Mouse (Mus musculus) small intestine, adult 2 months (tissue): Measurements from ENCODE around the gene Pilrb1. TPM values are rescaled to one million over a fixed set of nuclear protein-coding genes. Genes with fewer than 3 reads are reported as not detected.
"Not testable (repeated sequence)": the region's sequence is repeated elsewhere in the genome, so short reads cannot be mapped to it uniquely, and the experiment has no call there.

Experiments
- H3K27ac ChIP-seq: fragments of 200-500 bp; 2 replicates; pipeline ENCODE4 v1.5.1; 2012; ENCODE audit warnings: low read depth, low read length, control low read depth, inconsistent platforms; ENCODE audit not compliant: insufficient read depth
- H3K27me3 ChIP-seq: fragments of 200-500 bp; 2 replicates; pipeline ENCODE4 v1.6.1; 2012; ENCODE audit warnings: mild to moderate bottlenecking, moderate library complexity, low read length, inconsistent platforms; ENCODE audit not compliant: control insufficient read depth, insufficient read depth
- H3K36me3 ChIP-seq: fragments of 200-500 bp; 2 replicates; pipeline ENCODE4 v1.6.1; 2012; ENCODE audit warnings: mild to moderate bottlenecking, low read length, control low read depth, inconsistent platforms; ENCODE audit not compliant: control insufficient read depth, insufficient read depth
- H3K4me1 ChIP-seq: fragments of 200-500 bp; 2 replicates; pipeline ENCODE4 v1.6.1; 2012; ENCODE audit warnings: low read length, inconsistent platforms, mixed read lengths; ENCODE audit not compliant: control insufficient read depth, insufficient read depth, insufficient read length
- H3K4me3 ChIP-seq: fragments of 200-500 bp; 2 replicates; pipeline ENCODE4 v1.5.1; 2012; ENCODE audit warnings: low read depth, mild to moderate bottlenecking, control low read depth, inconsistent platforms, low read length, moderate library complexity
- CTCF ChIP-seq: fragments of 200-500 bp; IDR thresholded peaks from 2 replicates; pipeline ENCODE4 v1.5.1; 2012; ENCODE audit warnings: low read depth, mild to moderate bottlenecking, control low read depth, inconsistent platforms, low read length, moderate library complexity, mixed read lengths; ENCODE audit not compliant: insufficient replicate concordance, insufficient read length; ENCODE audit errors: extremely low read depth
- POLR2A ChIP-seq: fragments of 200-500 bp; IDR thresholded peaks from 2 replicates; pipeline ENCODE4 v1.6.1; 2012; ENCODE audit warnings: low read depth, mild to moderate bottlenecking, control low read depth, inconsistent platforms, low read length, moderate library complexity
- WGBS: fragments of 180-500 bp; shearing (Covaris S2); methylation state at CpG from one replicate; pipeline ENCODE4 v1.1.7; 2018; 5-methylcytosine and 5-hydroxymethylcytosine counted together
- polyA plus RNA-seq: library from polyadenylated mRNA; depleted of rRNA; stranded (reverse); fragments of >200 nt; gene quantifications from 2 replicates; pipeline ENCODE4 v1.2.3, GENCODE M21; 2012; rRNA removed

Gene Pilrb1
- 4.8 and 5.4 TPM in 2 replicates for polyA plus RNA-seq

GRCm38 (mm10) chr5:137857960-137858710, at the start of gene Pilrb1:
Pilrb1 (minus strand) TSS chr5:137858106.
- 58% methylated on average over 2 of the region's 2 CpGs for WGBS
- not testable (repeated sequence) for H3K36me3 ChIP-seq, H3K27ac ChIP-seq, H3K27me3 ChIP-seq, H3K4me1 ChIP-seq
- H3K4me3 ChIP-seq = peak within 1 kb of the TSS; percentile 40

GRCm38 (mm10) chr5:137897812-137898211, 39.9 kb upstream of the Pilrb1 start:
- Histone ChIP-seq H3K27me3 (no peaks in the 10 kb centered on the region), H3K4me3 (no peak overlapping the region), H3K4me1 (no peaks in the 10 kb centered on the region), H3K27ac (no peak overlapping the region), H3K36me3 (peaks cover 66% of the 10 kb centered on the region)
- TF ChIP-seq CTCF (no peak), POLR2A (no peak)
- WGBS = 71% methylated on average over 1 of the region's 1 CpGs

GRCm38 (mm10) chr5:137892954-137893353, 35.0 kb upstream of the Pilrb1 start:
- Histone ChIP-seq H3K27ac (no peak overlapping the region), H3K4me3 (no peak overlapping the region), H3K36me3 (peaks cover 45% of the 10 kb centered on the region), H3K27me3 (no peaks in the 10 kb centered on the region), H3K4me1 (no peaks in the 10 kb centered on the region)
- TF ChIP-seq CTCF = no peak
- no peak for TF ChIP-seq POLR2A
- 38% methylated on average over 1 of the region's 1 CpGs for WGBS

GRCm38 (mm10) chr5:137887666-137888065, 29.8 kb upstream of the Pilrb1 start:
- Histone ChIP-seq H3K4me1 (no peaks in the 10 kb centered on the region), H3K27me3 (no peaks in the 10 kb centered on the region), H3K4me3 (no peak overlapping the region), H3K27ac (no peak overlapping the region), H3K36me3 (peaks cover 12% of the 10 kb centered on the region)
- 81% methylated on average over 1 of the region's 1 CpGs for WGBS
- TF ChIP-seq POLR2A = no peak

GRCm38 (mm10) chr5:137885894-137886293, 28.0 kb upstream of the Pilrb1 start:
- WGBS = 1% methylated on average over 2 of the region's 2 CpGs
- Histone ChIP-seq H3K27ac (no peak overlapping the region), H3K4me1 (no peaks in the 10 kb centered on the region), H3K36me3 (peaks cover 4% of the 10 kb centered on the region), H3K27me3 (no peaks in the 10 kb centered on the region), H3K4me3 (no peak overlapping the region)
- peak; percentile 64; the same call in 1 of the 2 replicates for TF ChIP-seq CTCF
- no peak for TF ChIP-seq POLR2A

- Histone ChIP-seq H3K27me3 (no peaks in the 10 kb centered on the region), H3K4me3 (no peak overlapping the region), H3K27ac (no peak overlapping the region), H3K36me3 (no peaks in the 10 kb centered on the region), H3K4me1 (no peaks in the 10 kb centered on the region)
- 59% methylated on average over 3 of the region's 3 CpGs for WGBS
- TF ChIP-seq CTCF = no peak
- no peak for TF ChIP-seq POLR2A
Measured at GRCm38 (mm10) chr5:137883345-137883744, 25.4 kb upstream of the Pilrb1 start.

- Histone ChIP-seq H3K27ac (no peak overlapping the region), H3K36me3 (no peaks in the 10 kb centered on the region), H3K4me3 (no peak overlapping the region), H3K4me1 (no peaks in the 10 kb centered on the region), H3K27me3 (no peaks in the 10 kb centered on the region)
- WGBS = 61% methylated on average over 4 of the region's 4 CpGs
- TF ChIP-seq CTCF (no peak), POLR2A (no peak)
Measured at GRCm38 (mm10) chr5:137882922-137883321, 25.0 kb upstream of the Pilrb1 start.

- no peak overlapping the region for H3K4me3 ChIP-seq
- no peaks in the 10 kb centered on the region for H3K27me3 ChIP-seq
- WGBS = 51% methylated on average over 2 of the region's 2 CpGs
- no peaks in the 10 kb centered on the region for H3K4me1 ChIP-seq
- TF ChIP-seq POLR2A = no peak
- TF ChIP-seq CTCF = peak; percentile 34; the same call in 1 of the 2 replicates
- no peaks in the 10 kb centered on the region for H3K36me3 ChIP-seq
- H3K27ac ChIP-seq = no peak overlapping the region
Measured at GRCm38 (mm10) chr5:137877860-137878259, 20.0 kb upstream of the Pilrb1 start.
